8 mouse cellular contexts compared by ENCODE assay signal in the genomic region with DNA sequence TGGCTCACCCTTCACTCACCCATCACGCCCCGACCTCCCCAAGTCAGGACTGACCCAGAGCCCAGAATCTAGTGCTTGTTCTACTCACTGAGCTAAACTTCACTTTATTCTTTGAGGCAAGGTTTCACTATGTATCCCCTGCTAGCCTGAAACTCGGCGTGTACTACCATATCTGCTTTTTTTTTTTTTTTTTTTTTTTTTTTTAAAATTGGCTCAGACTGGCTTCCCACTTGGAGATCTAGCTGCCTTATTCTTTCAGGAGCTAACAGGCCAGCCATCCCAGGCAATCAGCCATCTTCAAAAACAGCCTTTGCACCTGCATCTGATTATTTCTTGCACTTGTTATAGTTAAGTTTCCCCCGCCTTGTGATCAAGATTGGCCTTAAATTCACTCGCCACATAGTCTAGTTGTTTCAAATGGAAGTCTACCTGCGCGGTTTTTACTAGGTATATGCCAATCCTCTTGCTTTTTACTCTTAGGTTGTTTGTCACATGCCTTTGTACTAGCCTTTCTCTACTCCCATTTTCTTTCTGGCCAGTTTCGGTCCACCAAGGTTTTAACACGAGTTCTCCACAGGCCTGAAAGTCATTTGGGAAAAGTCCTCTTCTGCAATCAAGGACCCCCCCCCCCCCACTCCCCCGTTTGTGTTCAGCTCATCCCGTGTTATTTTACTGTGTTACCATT. TPM values are rescaled to one million over a fixed set of nuclear protein-coding genes. Genes with fewer than 3 reads are reported as not detected.
DNase-seq lines count a peak whose midpoint lies in the region; ATAC-seq and TF ChIP-seq lines count a peak whose summit lies in the region.

No protein-coding gene starts in this region.

- intact Hi-C loops in heart, postnatal 36 days (cut with DNase I): loop anchor here (5.0 to 10.0 kb wide), 2 partner anchors 92 to 455 kb away; partner anchors contain the start of genes Adpgk and Pkm

- H3K36me3 ChIP-seq in heart, embryonic 10.5 days: no peaks in the 10 kb centered on the region
- H3K36me3 ChIP-seq in E14TG2a.4 (ENCODE audit: insufficient read depth, low read length): no peaks in the 10 kb centered on the region
- no peaks in the 10 kb centered on the region for H3K36me3 ChIP-seq in forebrain, embryonic 10.5 days (replicated peaks)
- H3K36me3 ChIP-seq in liver, embryonic 12.5 days: no peaks in the 10 kb centered on the region

- 32% methylated on average over 12 of the region's 12 CpGs for WGBS in heart, embryonic 10.5 days
- WGBS in forebrain, embryonic 10.5 days: 37% methylated on average over 12 of the region's 12 CpGs
- WGBS in liver, embryonic 12.5 days (ENCODE audit: insufficient replicate concordance): 26% methylated on average over 12 of the region's 12 CpGs

- no peak for DNase-seq in heart, embryonic 10.5 days (ENCODE audit: low spot score)
- DNase-seq in heart, postnatal 36 days: no peak
- DNase-seq in forebrain, embryonic 10.5 days (ENCODE audit: extremely low spot score, low spot score): peak; percentile 17
- no peak for DNase-seq in urinary bladder, postnatal 4 days (ENCODE audit: low spot score in 2 of 2)
- no peak for DNase-seq in urinary bladder, postnatal 25 days (ENCODE audit: low spot score)

- peak overlapping the region; percentile 90 for H3K4me2 ChIP-seq in liver, embryonic 12.5 days

- ATAC-seq in liver, embryonic 12.5 days: no peak
- ATAC-seq in erythroid progenitor cell, adult 5-6 weeks (replicated peaks; ENCODE audit: low FRiP score, poor library complexity, severe bottlenecking): no peak

- no peak for TF ChIP-seq CTCF in E14TG2a.4 (conservative IDR thresholded peaks at IDR 0.05; ENCODE audit: low read length)

- H3K9ac ChIP-seq in liver, embryonic 12.5 days: peak overlapping the region; percentile 81

- H3K9me3 ChIP-seq in heart, embryonic 10.5 days: no peaks in the 10 kb centered on the region
- no peaks in the 10 kb centered on the region for H3K9me3 ChIP-seq in E14TG2a.4 (ENCODE audit: low read length)
- H3K9me3 ChIP-seq in forebrain, embryonic 10.5 days: no peaks in the 10 kb centered on the region
- no peaks in the 10 kb centered on the region for H3K9me3 ChIP-seq in liver, embryonic 12.5 days (replicated peaks)

- peak overlapping the region; percentile 95 for H3K4me3 ChIP-seq in heart, embryonic 10.5 days
- H3K4me3 ChIP-seq in E14TG2a.4 (replicated peaks; ENCODE audit: low read length): peak overlapping the region; percentile 95
- peak overlapping the region; percentile 96 for H3K4me3 ChIP-seq in forebrain, embryonic 10.5 days
- peak overlapping the region; percentile 86 for H3K4me3 ChIP-seq in liver, embryonic 12.5 days

- no peaks in the 10 kb centered on the region for H3K27me3 ChIP-seq in heart, embryonic 10.5 days (ENCODE audit: insufficient read depth, poor library complexity, severe bottlenecking)
- H3K27me3 ChIP-seq in E14TG2a.4 (ENCODE audit: insufficient read depth, low read length): no peaks in the 10 kb centered on the region
- no peaks in the 10 kb centered on the region for H3K27me3 ChIP-seq in forebrain, embryonic 10.5 days (ENCODE audit: poor library complexity, severe bottlenecking)
- H3K27me3 ChIP-seq in liver, embryonic 12.5 days (replicated peaks): no peaks in the 10 kb centered on the region

- peaks cover 18% of the 10 kb centered on the region; the same call in 1 of the 2 replicates for H3K4me1 ChIP-seq in heart, embryonic 10.5 days
- H3K4me1 ChIP-seq in E14TG2a.4 (replicated peaks; ENCODE audit: low read depth, low read length): peaks cover 26% of the 10 kb centered on the region
- peaks cover 25% of the 10 kb centered on the region for H3K4me1 ChIP-seq in forebrain, embryonic 10.5 days
- peaks cover 24% of the 10 kb centered on the region for H3K4me1 ChIP-seq in liver, embryonic 12.5 days

- H3K27ac ChIP-seq in heart, embryonic 10.5 days: peak overlapping the region; percentile 97
- H3K27ac ChIP-seq in forebrain, embryonic 10.5 days: peak overlapping the region; percentile 96
- H3K27ac ChIP-seq in liver, embryonic 12.5 days: peak overlapping the region; percentile 84

RNA-seq across cellular contexts. Expression of gene Senp8, which starts 0.8 kb away (rescaled TPM):
- 12.4 and 14.4 TPM in 2 replicates for polyA plus RNA-seq in heart, embryonic 10.5 days (2016; fragmentation: Nextera tagmentation; extraction: Ambion mirVana)
- total RNA-seq in heart, postnatal 36 days (2021): 1 to 10 TPM; 7.9 to 9.6 TPM
- polyA plus RNA-seq in forebrain, embryonic 10.5 days (2016; fragmentation: Nextera tagmentation; extraction: Ambion mirVana): 16.1 and 20.7 TPM in 2 replicates
- 5.0 and 5.7 TPM in 2 replicates for polyA plus RNA-seq in liver, embryonic 12.5 days (2016; fragmentation: Nextera tagmentation; extraction: Ambion mirVana)
- 0.36 and 3.8 TPM in 2 replicates for total RNA-seq in erythroid progenitor cell, adult 5-6 weeks (2015; ENCODE audit: low replicate concordance)
- total RNA-seq in erythroid progenitor cell, adult 5-6 weeks (2017; ENCODE audit: low replicate concordance): 0.77 and 5.5 TPM in 2 replicates

RNA-seq across cellular contexts. Expression of gene Myo9a, which starts 1.0 kb away (rescaled TPM):
- 9.5 and 10.2 TPM in 2 replicates for polyA plus RNA-seq in heart, embryonic 10.5 days (2016; fragmentation: Nextera tagmentation; extraction: Ambion mirVana)
- total RNA-seq in heart, postnatal 36 days (2021): 10 to 100 TPM; 12.6 to 14.8 TPM
- 9.7 and 11.4 TPM in 2 replicates for polyA plus RNA-seq in forebrain, embryonic 10.5 days (2016; fragmentation: Nextera tagmentation; extraction: Ambion mirVana)
- polyA plus RNA-seq in liver, embryonic 12.5 days (2016; fragmentation: Nextera tagmentation; extraction: Ambion mirVana): 4.9 and 5.0 TPM in 2 replicates
- total RNA-seq in erythroid progenitor cell, adult 5-6 weeks (2015; ENCODE audit: low replicate concordance): 37.3 and 39.6 TPM in 2 replicates
- total RNA-seq in erythroid progenitor cell, adult 5-6 weeks (2017; ENCODE audit: low replicate concordance): 38.5 and 40.3 TPM in 2 replicates
